Mouse (Mus musculus): ENCODE results near the gene Batf2. TPM values are rescaled to one million over a fixed set of nuclear protein-coding genes. Genes with fewer than 3 reads are reported as not detected.
A peak's percentile ranks its signal among the peaks of the same experiment; 100 is the strongest.
"Not testable (repeated sequence)": the region's sequence is repeated elsewhere in the genome, so short reads cannot be mapped to it uniquely, and the experiment has no call there.

Gene Batf2
- total RNA-seq (2021): under 1 TPM; 0.19 to 0.72 TPM
- long read RNA-seq, experiment 1: 0 reads
- long read RNA-seq, experiment 2, partial matches to known transcripts: 0 of 1 reads
- long read RNA-seq, experiment 2, other reads (novel, unspliced or antisense): 1 of 1 reads

DNA sequence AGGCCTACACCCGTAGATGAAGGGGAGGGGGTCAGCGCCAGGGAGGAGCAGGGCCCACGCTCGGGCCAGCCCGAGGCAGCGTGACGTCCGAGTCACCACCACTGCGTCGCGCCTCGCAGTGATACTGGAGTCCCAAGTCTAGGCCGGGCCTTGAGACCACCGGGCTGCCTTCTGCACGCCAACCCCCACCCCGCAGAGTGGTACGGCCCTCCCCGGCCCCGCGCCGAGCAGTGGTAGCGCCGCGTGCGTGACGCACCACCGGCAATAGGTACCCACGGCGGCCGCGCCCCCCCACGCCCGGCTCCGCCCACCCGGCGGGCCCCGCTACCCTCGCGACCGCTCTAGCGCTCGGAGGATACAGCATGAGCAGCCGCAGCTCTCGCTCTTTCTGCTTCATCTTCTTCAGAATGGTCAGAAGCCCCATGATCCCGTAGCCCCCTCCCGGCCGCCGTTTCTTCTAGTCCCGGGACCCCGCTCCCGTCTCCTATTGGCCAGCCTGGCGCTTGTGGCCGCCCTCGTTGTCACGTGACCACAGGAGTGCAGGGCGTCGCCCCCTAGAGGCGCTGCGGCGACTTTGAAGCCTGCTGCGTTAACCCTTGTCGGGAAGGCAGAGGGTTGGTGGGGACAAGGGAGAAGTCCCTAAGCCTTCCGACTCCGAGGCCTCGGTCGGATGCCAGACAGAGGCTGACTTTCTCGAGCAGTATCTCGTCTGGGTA, at the start of gene Batf2:
Gene Batf2, plus strand, starts transcription at position 306 of the 716 bp plus-strand sequence.
- DNase-seq: peak; percentile 90

DNA sequence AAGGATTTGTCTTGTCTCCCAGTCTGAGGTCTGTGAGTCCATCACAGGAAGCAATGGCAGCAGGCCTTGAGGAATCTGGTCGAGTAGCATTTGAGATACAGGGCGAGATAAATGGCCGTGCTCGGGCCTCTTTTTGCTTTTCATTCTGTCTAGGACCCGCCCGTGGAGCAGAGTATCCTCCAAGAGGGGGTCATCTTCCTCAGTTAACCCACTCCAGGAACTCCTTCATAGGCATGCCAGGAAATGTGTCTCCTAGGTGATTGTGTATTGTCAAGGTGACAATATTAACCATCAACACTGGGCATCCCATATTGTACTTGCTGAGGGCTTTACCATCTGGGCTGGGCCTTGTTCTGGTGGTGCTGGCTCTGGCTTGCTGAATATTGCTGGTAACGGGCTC, 46.7 kb upstream of the Batf2 start, which contains the start of gene AC131692.1:
Gene AC131692.1, plus strand, starts transcription at position 301 of the 400 bp plus-strand sequence.
- DNase-seq: no peak

DNA sequence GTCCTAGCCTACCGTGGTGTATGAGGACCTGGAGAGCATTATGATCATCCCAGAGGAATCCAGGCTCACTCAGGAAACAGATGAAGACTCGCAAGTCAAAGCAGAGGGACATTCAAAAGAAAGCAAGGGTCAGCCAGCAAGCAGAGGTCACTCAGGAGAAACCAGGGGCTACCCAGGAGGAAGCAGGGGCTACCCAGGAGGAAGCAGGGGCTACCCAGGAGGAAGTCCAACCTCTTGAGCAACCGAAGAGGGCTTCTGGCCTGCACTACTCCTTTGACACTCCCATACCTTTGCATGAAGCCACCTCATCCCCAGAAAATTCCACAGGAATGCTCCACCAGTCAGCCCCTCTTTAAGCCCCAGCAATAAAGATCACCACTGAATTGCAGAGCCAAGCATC, 42.9 kb upstream of the Batf2 start:
- no peak for DNase-seq

DNA sequence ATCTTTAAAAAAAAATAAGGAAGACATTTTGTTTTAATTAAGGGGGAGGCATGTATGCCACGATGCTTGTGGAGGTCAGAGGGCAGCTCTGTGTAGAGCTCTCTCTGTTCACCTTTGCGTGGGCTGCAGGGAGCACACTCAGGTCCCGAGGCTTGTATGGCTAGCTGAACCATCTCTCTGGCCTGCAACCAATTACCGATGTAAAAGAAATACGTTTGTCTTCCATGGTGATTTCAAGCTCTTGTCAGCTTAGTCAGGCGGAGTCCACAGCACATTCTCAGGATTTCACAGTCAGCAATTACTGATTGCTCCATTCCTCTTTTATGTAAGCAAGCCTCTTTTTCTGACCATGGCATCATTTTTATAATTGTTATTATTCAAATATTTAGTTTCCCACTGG, 39.6 kb upstream of the Batf2 start:
- no peak for DNase-seq

DNA sequence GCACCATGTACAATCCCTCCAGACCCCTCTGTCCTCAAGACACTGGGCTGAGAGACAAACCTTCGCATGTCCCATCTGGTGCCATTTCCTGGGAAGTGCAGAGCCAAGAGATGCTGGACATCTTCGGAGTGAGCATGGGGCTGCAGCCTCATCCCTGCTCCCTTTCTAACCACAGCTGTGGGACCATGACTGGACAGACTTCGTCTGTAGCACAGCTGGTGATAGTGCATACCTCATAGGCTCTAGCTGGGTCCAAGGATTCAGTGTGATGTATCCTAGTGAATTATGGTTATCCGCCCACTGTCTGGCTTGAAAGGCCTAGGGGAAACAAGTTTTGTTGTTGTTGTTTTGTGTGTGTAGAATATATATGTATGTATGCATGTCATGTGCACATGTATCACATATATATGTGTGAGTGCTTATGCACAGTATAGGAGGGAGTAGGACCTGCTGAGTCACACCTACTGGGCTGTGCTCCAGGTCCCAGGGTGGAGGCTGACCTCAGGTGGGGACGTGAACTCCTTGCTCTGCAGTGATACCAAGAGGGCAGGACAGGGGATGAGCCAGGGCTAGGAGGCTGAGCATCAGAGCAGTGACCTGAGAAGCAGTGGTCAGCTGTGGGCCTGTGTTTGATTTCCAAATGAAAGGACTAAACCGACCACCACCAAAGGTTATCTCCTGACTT, 38.5 kb upstream of the Batf2 start:
- no peak for DNase-seq

DNA sequence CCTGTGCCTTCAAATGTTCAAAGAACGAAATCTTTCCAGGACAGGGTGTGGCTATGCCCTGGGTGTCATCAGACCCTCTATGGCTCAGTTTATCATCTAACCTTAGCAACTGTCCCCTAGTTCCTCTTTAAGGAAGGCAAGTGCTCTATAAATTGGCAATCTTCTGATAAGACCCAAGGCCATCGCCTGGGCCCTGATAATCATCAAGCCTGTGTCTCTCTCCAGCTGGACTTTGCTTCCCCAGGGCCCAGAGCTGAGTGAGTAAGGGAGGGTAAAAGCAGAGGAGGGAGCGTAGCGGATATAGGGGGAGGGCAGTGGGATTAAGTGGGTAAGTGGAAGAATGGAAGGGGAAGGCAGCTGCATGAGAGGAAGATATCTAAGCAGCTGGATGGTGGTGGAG, 36.3 kb upstream of the Batf2 start:
- no peak for DNase-seq

DNA sequence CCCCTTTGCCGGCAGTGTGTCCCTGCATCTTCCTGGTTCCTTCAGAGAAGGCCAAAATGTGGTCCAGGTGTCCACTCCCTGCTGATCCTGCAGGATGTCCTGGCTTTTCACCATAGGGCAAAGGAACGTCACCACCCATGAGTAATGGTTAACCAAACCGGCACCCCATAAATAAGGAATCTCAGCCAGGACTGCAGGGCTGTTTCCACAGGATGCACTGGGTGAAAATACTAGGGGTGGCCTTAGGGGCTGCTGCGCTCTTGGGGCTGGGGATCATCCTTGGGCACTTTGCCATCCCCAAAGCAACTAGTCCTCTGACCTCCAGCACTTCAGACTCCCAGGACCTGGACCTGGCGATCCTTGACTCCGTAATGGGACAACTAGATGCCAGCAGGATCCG, 35.2 kb upstream of the Batf2 start, which contains the start of gene Naaladl1:
Gene Naaladl1, plus strand, starts transcription at position 197 of the 400 bp plus-strand sequence.
- no peak for DNase-seq

DNA sequence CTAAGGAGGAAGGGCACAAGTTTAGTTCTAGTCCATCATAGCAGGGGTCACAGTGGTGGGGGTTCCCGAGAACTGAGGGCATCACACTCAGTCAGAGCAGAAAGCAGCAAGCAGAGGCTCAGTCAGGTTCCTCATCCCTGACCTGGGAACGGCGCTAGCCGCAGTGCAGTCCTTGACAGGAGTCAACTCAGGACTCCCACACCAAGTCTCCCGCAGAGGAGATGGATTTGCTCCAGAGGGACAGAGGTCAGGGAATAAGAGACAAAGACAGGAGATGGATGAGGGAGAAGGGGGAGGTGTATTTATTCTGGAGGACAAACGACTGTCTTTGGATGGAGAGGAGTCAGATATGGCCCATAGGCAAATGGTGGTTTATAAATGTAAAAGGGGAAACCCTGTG, 27.7 kb upstream of the Batf2 start:
- no peak for DNase-seq

DNA sequence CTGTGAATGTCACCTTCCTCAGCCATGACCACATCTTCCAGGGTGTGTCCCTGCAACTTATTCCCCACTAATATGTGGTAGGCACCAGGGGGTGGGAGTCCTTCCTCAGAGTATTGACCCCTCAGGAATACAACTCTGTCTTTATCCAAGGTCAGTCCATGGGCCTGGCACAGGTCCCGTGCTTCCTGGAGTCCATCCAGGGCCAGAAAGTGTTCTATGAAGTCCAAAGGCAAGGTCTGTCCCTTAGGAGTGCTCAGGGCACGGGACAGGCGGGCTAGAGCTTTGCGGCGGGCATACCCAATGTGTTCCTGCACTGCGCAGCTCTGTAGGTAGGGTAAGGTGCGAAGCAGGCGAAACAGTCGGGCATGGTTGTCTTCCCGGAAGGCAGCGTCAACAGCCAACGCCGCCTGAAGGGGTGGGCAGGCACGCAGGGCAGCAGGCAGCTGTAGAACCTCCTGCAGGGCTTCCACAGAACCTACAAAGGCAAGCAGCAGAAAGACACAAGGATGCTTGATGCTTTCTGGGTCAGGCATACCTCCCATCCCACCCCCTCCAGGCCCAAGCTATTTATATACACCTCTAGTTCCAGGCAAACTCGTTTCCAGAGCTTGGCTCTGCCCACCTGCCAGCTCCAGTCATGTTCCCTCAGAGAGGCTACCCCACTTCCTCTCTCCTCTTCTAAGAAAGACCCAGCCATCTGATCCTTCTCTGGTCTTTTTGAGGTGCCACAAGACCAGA, 24.5 kb upstream of the Batf2 start:
- no peak for DNase-seq

DNA sequence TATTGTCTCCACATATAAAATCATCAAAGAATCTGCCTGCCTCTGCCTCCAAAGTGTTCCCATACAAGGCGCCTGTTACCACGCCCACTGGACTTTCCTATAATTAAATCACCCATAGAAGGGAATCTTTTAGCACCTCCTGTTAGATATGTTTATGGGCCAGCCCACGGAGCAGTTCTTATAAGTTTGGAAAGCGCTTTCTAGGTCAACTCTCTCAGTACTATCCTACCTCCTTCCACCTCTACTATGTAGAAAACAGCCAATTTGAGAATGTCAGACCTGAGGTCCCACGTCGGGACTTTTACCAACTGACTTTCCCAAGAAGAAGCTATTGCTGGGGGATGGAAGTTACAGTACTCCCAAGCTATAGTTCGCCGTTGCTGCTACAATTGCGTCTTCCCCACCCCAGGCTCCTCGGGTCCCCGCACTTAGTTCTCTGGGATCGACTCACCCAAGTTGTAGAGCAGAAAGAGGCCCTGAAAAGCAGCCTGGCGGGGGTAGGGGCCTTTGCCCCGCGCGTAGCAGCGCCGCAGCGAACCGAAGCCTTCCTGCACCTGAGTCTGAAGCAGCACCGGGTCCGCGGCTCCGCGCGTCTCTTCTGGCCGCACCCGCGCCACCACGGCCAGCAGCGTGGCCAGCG, 23.3 kb upstream of the Batf2 start:
- no peak for DNase-seq

DNA sequence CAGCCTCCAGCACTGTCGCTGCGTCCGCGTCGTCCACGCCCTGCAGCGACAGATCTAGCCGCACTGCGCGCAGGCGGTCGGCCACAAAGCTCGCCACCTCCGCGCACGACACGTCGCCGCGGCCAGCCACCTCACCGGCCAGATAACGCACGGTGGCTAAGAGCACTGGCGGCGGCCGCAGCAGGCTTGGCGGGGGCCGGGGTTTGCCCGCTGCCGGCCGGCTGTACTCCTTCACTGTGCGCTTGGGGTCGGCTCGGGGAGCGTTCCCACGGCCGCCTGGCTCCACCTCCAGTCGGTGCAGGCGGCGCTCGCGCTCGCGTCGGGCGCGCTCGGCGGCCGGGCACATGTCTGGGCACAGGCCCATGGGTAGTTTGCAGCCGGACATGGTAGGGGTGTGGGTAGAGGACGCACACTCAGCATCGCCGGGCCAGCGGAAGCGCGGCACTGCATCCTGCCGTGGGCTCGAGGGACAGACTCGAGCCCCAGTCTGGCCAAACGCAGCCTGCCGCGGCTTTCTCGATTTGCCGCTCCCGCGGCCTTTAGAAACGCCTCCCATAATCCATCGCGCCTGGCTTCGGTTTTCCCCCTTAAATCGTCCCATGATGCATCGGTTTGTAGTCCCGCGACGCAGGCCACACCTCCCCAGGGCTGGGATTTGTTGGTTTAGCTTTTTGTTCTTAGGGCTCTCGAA, 22.7 kb upstream of the Batf2 start, which contains the start of gene Sac3d1:
Gene Sac3d1, minus strand, starts transcription at position 665 of the 691 bp plus-strand sequence.
- peak; percentile 84 for DNase-seq

DNA sequence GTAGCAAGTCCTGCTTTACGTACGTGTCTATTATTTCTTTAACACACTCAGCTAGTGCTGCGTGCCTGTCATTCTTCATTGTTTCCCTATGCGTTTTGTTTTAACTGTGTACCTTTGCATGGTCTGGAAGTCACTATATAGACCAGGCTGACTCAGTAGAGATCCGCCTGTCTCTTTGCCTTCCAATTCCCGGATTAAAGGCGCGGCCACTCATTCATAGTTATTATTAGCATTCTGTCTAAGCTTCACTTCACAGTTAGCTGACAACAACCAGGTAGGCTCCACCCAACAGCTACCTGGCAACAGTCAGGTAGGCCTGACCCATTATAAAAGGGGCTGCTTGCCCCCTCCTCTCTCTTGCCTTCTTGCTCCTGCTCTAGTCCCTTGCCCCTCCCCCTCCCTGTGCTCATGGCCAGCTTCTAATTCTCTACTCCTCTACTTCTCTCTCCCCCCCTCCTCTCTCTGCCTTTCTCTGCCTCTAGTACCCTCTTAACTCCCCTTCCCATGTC, 22.1 kb upstream of the Batf2 start:
- no peak for DNase-seq

DNA sequence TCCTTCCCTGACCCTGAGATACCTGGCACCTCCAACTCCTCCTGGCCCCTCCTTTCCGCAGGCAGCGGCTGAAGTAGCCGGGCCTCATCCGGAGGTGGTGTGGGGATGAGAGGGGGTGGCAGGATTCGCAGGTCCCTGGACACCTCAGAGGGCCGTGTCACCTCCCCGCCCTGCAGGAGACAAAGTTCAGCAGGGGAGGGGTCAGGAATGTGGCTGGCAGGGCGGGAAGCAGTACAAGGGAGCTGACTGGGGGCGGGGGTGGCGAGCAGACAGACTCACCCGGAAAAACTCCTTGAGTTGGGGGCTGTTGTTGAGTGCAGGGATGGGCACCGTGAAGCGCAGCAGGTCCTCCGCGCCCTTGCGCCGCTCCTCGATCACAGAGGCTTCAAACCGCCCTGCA, 19.0 kb upstream of the Batf2 start:
- DNase-seq: no peak

DNA sequence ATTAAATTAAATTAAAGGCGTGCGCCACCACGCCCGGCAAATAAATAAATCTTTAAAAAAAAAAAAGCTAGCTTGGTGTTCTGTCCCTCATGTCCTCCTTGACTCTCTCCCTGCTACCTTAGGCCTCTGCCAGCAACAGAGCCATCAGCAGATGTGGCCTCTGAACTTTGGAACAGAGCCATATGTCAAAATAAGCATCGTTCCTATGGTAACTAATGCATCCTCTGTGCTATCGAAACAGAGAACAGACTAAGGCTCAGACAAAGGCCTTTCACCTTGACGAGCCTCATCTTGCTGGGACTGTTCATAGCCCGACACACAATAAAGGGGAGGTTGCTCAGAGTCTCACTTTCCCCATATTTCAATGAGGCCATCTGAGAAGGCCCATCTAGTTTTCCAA, 17.5 kb upstream of the Batf2 start:
- no peak for DNase-seq

DNA sequence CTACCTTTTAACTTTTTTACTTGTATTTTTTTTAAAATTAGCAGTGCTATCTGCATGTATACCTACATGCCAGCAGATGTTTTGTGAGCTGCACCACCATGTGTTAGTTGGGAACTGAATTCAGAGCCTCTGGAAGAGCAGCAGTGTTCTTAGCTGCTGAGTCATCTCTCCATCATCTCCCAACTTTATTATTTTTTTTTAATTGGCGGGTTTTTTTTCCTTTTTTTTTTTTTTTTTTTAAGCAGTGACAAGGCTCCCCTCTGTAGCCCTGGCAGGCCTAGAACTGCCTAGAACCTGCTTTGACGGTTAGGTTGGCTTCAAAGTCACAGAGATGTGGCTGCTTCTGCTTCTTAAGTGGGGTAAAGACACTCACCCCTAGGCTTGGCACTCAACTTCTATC, 15.9 kb upstream of the Batf2 start:
- DNase-seq: no peak

DNA sequence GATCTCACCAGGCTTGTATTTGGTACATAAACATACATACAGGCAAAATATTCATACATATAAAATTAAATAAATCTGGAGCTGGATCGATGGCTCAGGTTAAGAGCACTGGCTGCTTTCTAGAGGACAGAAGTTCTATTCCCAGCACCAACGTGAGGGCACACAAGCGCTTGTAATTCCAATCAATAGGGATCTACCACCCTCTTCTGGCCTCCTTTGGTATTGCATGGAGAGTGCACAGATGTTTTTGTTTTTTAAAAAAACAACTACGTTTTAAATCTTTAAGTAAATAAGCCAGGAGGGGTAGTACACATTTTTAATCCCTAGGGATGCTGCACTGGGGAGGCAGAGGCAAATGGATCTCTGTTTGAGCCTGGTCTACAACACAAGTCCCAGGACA, 14.5 kb upstream of the Batf2 start:
- DNase-seq: no peak

DNA sequence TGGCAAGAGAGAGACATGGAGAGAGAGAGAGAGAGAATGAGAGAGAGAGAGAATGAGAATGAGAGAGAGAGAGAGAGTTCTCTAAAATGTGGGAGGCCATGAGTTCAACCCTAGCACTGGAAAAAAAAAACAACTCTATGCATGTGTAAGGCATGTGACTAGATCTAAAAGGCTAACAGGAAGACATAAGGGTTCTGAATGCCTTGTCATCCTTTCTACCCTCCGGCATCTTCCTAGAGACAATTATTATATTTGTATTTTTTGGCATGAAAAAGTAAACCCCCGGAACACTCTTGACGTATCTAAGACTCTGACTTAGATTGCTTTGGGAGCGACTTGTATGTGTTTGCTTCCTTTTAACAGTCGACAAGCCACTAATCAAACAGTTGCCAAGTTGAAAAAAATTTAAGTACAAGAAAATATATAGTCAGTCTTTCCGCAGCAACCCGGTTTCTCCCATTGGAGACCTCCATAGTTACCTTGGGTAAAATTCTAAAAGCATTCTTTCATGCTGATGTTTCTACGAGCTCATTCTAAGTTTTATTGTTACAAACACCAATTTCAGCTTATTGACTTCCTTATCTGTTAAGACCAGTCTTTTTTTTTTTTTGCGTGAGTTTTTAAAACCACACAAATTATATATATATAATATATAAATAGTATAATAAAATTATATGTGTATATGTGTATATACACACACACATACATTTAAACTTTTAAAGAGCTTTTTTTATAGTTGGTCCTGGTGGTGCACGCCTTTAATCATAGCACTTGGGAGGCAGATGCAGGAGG, 13.8 kb upstream of the Batf2 start:
- DNase-seq: no peak

DNA sequence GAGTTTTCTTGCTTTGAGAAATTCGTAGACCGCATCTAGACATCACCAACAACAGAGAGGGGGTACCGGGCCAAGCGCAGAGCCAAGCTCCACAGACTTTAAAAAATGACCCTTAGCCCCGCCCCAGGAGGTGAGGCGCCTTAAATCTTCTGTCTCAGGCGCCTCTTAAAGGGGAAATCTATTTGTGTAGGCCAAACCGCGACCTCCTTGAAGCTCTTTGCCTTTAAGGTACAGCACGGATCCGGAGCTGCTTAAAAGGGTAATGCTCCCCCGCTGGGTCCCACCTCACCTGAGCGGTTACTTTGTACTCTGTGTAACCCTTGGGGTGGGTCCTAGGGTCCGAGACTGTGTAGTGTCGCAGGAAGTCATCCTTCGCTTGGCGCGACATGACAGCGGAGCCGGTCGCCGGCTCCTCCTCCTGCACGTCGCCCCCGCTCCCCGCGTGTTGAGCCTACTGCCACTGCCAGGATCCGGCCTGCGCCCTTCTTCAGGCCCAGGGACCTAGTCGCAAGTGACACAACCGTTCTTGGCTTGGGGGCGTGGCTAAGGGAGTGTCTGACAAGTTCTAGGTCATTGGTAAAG, 12.9 kb upstream of the Batf2 start, which contains the start of gene Snx15:
Gene Snx15, minus strand, starts transcription at position 545 of the 582 bp plus-strand sequence.
- peak; percentile 93 for DNase-seq

DNA sequence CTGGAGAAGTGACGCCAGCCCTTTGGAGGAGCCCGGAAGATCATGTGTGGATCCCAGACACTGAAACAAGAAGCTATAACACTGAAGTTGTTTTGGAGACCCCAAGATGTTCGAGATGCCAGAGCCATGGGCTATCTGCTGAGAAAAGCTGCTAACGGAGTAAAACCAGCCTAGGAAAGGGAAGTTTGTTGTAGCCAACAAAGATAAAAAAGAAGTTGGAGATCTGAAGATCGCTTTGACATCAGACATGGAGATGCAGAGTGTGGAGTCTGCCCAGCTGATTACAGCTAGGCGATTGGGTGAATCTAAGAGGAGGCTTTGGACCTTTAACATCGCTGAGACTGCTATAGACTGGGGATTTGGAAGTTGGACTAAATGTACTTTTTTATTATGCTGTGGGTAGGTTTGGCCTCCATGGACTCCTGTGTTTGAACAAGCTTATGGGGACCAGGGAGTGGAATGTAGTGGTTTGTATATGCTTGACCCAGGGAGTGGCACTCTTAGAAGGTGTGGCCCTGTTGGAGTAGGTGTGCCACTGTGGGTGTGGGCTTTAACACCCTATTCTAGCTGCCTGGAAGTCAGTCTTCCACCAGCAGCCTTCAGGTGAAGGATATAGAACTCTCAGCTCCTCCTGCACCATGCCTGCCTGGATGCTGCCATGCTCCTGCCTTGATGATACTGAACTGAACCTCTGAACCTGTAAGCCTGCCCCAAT, 10.2 kb upstream of the Batf2 start:
- DNase-seq: not testable (repeated sequence)

Measured in gastrocnemius, postnatal 25 days (tissue).